Mouse (Mus musculus): ENCODE measurements around the gene Atp7b. TPM values are rescaled to one million over a fixed set of nuclear protein-coding genes. Genes with fewer than 3 reads are reported as not detected.

Gene Atp7b
- total and polyA plus RNA-seq, 3 experiments, result 29.4 to 32.5 TPM; not detected in 1

DNA sequence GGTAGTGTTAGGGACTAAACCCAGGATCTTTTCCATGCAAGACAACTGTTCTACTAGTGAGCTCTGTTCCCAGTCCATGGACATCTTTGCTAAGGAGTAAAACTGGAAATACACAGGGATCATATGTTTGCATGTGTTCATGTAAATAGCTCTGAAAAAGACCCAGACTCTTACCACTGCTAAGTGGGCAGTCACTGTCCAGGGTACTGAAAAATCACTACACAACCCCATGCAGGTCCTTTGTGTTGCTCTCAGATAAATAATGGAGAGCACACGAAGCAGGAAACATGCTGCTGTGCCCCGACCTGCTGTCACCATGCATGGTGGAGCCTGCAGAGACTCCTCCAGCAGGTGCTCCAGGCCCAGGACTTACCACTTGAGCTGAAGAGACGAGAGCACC, 64.9 kb downstream of the Atp7b start:
- TF ChIP-seq MAFK (IDR thresholded peaks at IDR 0.05; ENCODE audit: borderline replicate concordance, low read depth, low read length), result no peak
- TF ChIP-seq JUND (IDR thresholded peaks at IDR 0.05; ENCODE audit: low read depth, low read length), result no peak
- no peak for TF ChIP-seq CHD2 (IDR thresholded peaks at IDR 0.05; ENCODE audit: low read length)

DNA sequence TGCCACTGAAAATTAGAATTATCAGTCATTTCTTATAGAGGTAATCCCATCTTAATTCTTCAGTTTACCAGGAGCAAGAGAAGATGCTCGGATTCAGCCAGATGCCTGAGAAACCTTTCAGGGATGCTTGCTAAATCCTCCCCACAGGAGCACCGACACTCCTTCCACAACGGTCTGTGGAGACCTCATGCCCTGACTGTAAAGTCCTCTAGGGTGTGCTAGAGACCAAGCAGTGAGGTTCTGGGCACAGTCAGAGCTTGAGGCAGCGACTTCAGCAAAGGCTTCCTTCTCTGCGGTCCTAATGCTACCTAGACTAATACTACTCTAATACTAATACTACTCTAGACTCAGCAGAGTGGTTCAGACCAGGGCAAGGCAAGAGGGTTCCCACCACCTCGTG, 67.9 kb downstream of the Atp7b start:
- TF ChIP-seq TAL1 (IDR thresholded peaks at IDR 0.05; ENCODE audit: low read length), result no peak
- peak; percentile 16 for TF ChIP-seq RAD21 (IDR thresholded peaks at IDR 0.05; ENCODE audit: low read depth, low read length)
- no peak for TF ChIP-seq BHLHE40 (IDR thresholded peaks at IDR 0.05; ENCODE audit: borderline replicate concordance, low read depth, low read length)
- no peak for TF ChIP-seq EP300 (IDR thresholded peaks at IDR 0.05; ENCODE audit: low read depth in 1 of 2, low read length in 2 of 2)
- no peak for TF ChIP-seq MEF2A (IDR thresholded peaks at IDR 0.05; ENCODE audit: extremely low read depth, insufficient replicate concordance, low read depth, low read length, poor library complexity, severe bottlenecking)
- no peak for TF ChIP-seq MXI1 (IDR thresholded peaks at IDR 0.05; ENCODE audit: low read depth, low read length)
- TF ChIP-seq CTCF (IDR thresholded peaks at IDR 0.05 in 2 of 3, conservative IDR thresholded peaks at IDR 0.05 in 1 of 3; ENCODE audit: control insufficient read depth in 1 of 3, insufficient read depth in 1 of 3, low read depth in 2 of 3, low read length in 3 of 3, poor library complexity in 1 of 3, severe bottlenecking in 1 of 3), result 0 out of 6 replicates have a peak, but pooled peaks of 1 of the 3 experiments have one; percentile 16
- TF ChIP-seq TCF12 (IDR thresholded peaks at IDR 0.05; ENCODE audit: low read depth, low read length), result no peak
- TF ChIP-seq MAZ (IDR thresholded peaks at IDR 0.05; ENCODE audit: low read depth, low read length), result no peak
- TF ChIP-seq MYC (IDR thresholded peaks at IDR 0.05; ENCODE audit: low read depth, low read length), result no peak
- TF ChIP-seq GABPA (IDR thresholded peaks at IDR 0.05; ENCODE audit: low read depth, low read length), result no peak
- TF ChIP-seq USF1 (IDR thresholded peaks at IDR 0.05; ENCODE audit: low read depth, low read length), result no peak
- Histone ChIP-seq H3K4me1 (ENCODE audit: control insufficient read depth in 1 of 2, insufficient read depth in 2 of 2, low read length in 2 of 2) (no peaks in the 10 kb centered on the region), H3K36me3 (ENCODE audit: control insufficient read depth in 1 of 2, insufficient read depth in 2 of 2, low read length in 2 of 2) (peaks cover 0 to 12% of the 10 kb centered on the region in 2 experiments; a peak in 2 of 4 replicates)

More for the DNA sequence above, 64.9 kb downstream of the Atp7b start:
- no peaks in the 10 kb centered on the region for H3K27me3 ChIP-seq (ENCODE audit: control insufficient read depth in 1 of 2, insufficient read depth in 2 of 2, low read length in 2 of 2)
- peak; percentile 35 for DNase-seq (ENCODE audit: low read depth, low spot score)
- H3K9me3 ChIP-seq (replicated peaks; ENCODE audit: insufficient read depth, low read length), result no peaks in the 10 kb centered on the region
- H3K36me3 ChIP-seq (ENCODE audit: control insufficient read depth in 1 of 2, insufficient read depth in 2 of 2, low read length in 2 of 2), result peaks cover 0 to 19% of the 10 kb centered on the region in 2 experiments; a peak in 2 of 4 replicates
- H3K9ac ChIP-seq (ENCODE audit: control insufficient read depth, low read depth, low read length, poor library complexity, severe bottlenecking), result no peak overlapping the region
- H3K27ac ChIP-seq (ENCODE audit: control insufficient read depth, low read depth, low read length), result no peak overlapping the region
- no peaks in the 10 kb centered on the region for H3K4me1 ChIP-seq (ENCODE audit: control insufficient read depth in 1 of 2, insufficient read depth in 2 of 2, low read length in 2 of 2)
- no peak overlapping the region for H3K4me3 ChIP-seq (ENCODE audit: control insufficient read depth in 1 of 2, insufficient read depth in 1 of 2, low read depth in 2 of 2, low read length in 2 of 2)
- H3K79me2 ChIP-seq (ENCODE audit: control insufficient read depth, insufficient read depth, low read length, poor library complexity), result no peaks in the 10 kb centered on the region

More for the DNA sequence above, 67.9 kb downstream of the Atp7b start:
- no peaks in the 10 kb centered on the region for H3K27me3 ChIP-seq (ENCODE audit: control insufficient read depth in 1 of 2, insufficient read depth in 2 of 2, low read length in 2 of 2)
- no peak overlapping the region for H3K27ac ChIP-seq (ENCODE audit: control insufficient read depth, low read depth, low read length)
- no peak overlapping the region for H3K9ac ChIP-seq (ENCODE audit: control insufficient read depth, low read depth, low read length, poor library complexity, severe bottlenecking)
- no peak overlapping the region for H3K4me3 ChIP-seq (ENCODE audit: control insufficient read depth in 1 of 2, insufficient read depth in 1 of 2, low read depth in 2 of 2, low read length in 2 of 2)
- H3K9me3 ChIP-seq (replicated peaks; ENCODE audit: insufficient read depth, low read length), result no peaks in the 10 kb centered on the region
- DNase-seq (ENCODE audit: low read depth, low spot score), result no peak
- H3K79me2 ChIP-seq (ENCODE audit: control insufficient read depth, insufficient read depth, low read length, poor library complexity), result no peaks in the 10 kb centered on the region
